Mouse (Mus musculus) ES-Bruce4 (cell line): Measurements from ENCODE around the gene Cyth2.

Experiments used
- CTCF ChIP-seq: IDR thresholded peaks from one replicate; pipeline ENCODE4 v1.8.1; 2011; ENCODE audit warnings: low read depth, low read length
- EP300 ChIP-seq: IDR thresholded peaks from 2 replicates; pipeline ENCODE4 v1.6.1; 2011; ENCODE audit warnings: low read depth, low read length; ENCODE audit not compliant: insufficient read depth
- POLR2A ChIP-seq: IDR thresholded peaks from one replicate; pipeline ENCODE4 v1.8.1; 2011; ENCODE audit warnings: low read length; ENCODE audit not compliant: insufficient read depth

GRCm38 (mm10) chr7:45820913-45821312, 6.5 kb upstream of the Cyth2 start:
- TF ChIP-seq CTCF (no peak), POLR2A (no peak), EP300 (no peak)
